Comparison of ENCODE assay signal across 16 mouse cellular contexts in genomic region chr4:15593816-15594430, GRCm38 (mm10).
DNase-seq lines count a peak whose midpoint lies in the region; ATAC-seq and TF ChIP-seq lines count a peak whose summit lies in the region.
"Had no signal": no experiment of that assay in that cellular context is flagged by ENCODE, and none has a peak within 500 bp of the region (broad histone marks: within the 10 kb centered on the region; RNA-seq: fewer than 3 reads in every experiment).

No protein-coding gene starts in this region.

- DNase-seq in brain, embryonic 14.5 days (ENCODE audit: low read depth): peak; percentile 59
- DNase-seq in T-cell, adult 2 months (ENCODE audit: low spot score): no peak
- no peak for DNase-seq in left cerebral cortex, adult 8-10 months (ENCODE audit: low spot score in 2 of 2)
- DNase-seq: gastrocnemius, adult 2 months; heart, adult 2 months; heart, postnatal 10 days; kidney, adult 9 months; spleen, adult 18-20 months; thymus, adult 18-20 months had no signal

- H3K4me3 ChIP-seq in intestine, embryonic 15.5 days (replicated peaks): no peak overlapping the region
- H3K4me3 ChIP-seq in intestine, postnatal 0 days (ENCODE audit: low read depth, low read length): no peak overlapping the region
- no peak overlapping the region for H3K4me3 ChIP-seq in forebrain, embryonic 16.5 days (replicated peaks; ENCODE audit: low read length)
- no peak overlapping the region for H3K4me3 ChIP-seq in neural tube, embryonic 12.5 days
- H3K4me3 ChIP-seq: erythroblast, embryonic 14.5 days; heart, adult 2 months had no signal

- H3K4me2 ChIP-seq in intestine, embryonic 15.5 days (replicated peaks): no peak overlapping the region
- H3K4me2 ChIP-seq in intestine, postnatal 0 days (replicated peaks; ENCODE audit: low read depth): no peak overlapping the region
- no peak overlapping the region for H3K4me2 ChIP-seq in forebrain, embryonic 16.5 days (ENCODE audit: low read length)
- no peak overlapping the region for H3K4me2 ChIP-seq in neural tube, embryonic 12.5 days (replicated peaks)

- H3K9me3 ChIP-seq in intestine, embryonic 15.5 days: no peaks in the 10 kb centered on the region
- no peaks in the 10 kb centered on the region for H3K9me3 ChIP-seq in intestine, postnatal 0 days (ENCODE audit: control insufficient read depth)
- no peaks in the 10 kb centered on the region for H3K9me3 ChIP-seq in forebrain, embryonic 16.5 days (ENCODE audit: control insufficient read depth, low read length)
- no peaks in the 10 kb centered on the region for H3K9me3 ChIP-seq in neural tube, embryonic 12.5 days

- H3K9ac ChIP-seq in intestine, embryonic 15.5 days: no peak overlapping the region
- H3K9ac ChIP-seq in intestine, postnatal 0 days (ENCODE audit: low read depth, low read length): no peak overlapping the region
- no peak overlapping the region for H3K9ac ChIP-seq in forebrain, embryonic 16.5 days (replicated peaks; ENCODE audit: low read depth, low read length)
- H3K9ac ChIP-seq in neural tube, embryonic 12.5 days: no peak overlapping the region

- 0 out of 2 replicates have a peak, but pooled peaks have one; percentile 28 for ATAC-seq in intestine, embryonic 15.5 days
- ATAC-seq in intestine, postnatal 0 days: no peak
- ATAC-seq in forebrain, embryonic 16.5 days: peak; percentile 64; the same call in 1 of the 2 replicates
- ATAC-seq in neural tube, embryonic 12.5 days (ENCODE audit: low FRiP score, low read depth): peak; percentile 61
- ATAC-seq: activated CD4-positive, CD25-positive, alpha-beta regulatory T cell, adult 4 months; CD4-positive, CD25-positive, alpha-beta regulatory T cell, adult 4 months had no signal

- WGBS in intestine, embryonic 15.5 days: 33% methylated on average over 3 of the region's 3 CpGs
- 32% methylated on average over 3 of the region's 3 CpGs for WGBS in intestine, postnatal 0 days
- 61% methylated on average over 3 of the region's 3 CpGs for WGBS in forebrain, embryonic 16.5 days
- 48% methylated on average over 3 of the region's 3 CpGs for WGBS in neural tube, embryonic 12.5 days

- no peak for TF ChIP-seq CTCF in intestine, postnatal 0 days (IDR thresholded peaks at IDR 0.05; ENCODE audit: low read depth)
- no peak for TF ChIP-seq CTCF in brain, embryonic 14.5 days (IDR thresholded peaks at IDR 0.05; ENCODE audit: borderline replicate concordance, extremely low read depth, insufficient read depth, insufficient read length)

- no peaks in the 10 kb centered on the region for H3K36me3 ChIP-seq in intestine, embryonic 15.5 days
- no peaks in the 10 kb centered on the region for H3K36me3 ChIP-seq in intestine, postnatal 0 days (ENCODE audit: control insufficient read depth, insufficient read depth)
- no peaks in the 10 kb centered on the region for H3K36me3 ChIP-seq in forebrain, embryonic 16.5 days (ENCODE audit: control insufficient read depth, insufficient read depth)
- H3K36me3 ChIP-seq in neural tube, embryonic 12.5 days: no peaks in the 10 kb centered on the region

- no peaks in the 10 kb centered on the region for H3K27me3 ChIP-seq in intestine, embryonic 15.5 days (replicated peaks)
- no peaks in the 10 kb centered on the region for H3K27me3 ChIP-seq in intestine, postnatal 0 days (replicated peaks; ENCODE audit: control insufficient read depth, insufficient read depth, low read length)
- H3K27me3 ChIP-seq in forebrain, embryonic 16.5 days (replicated peaks; ENCODE audit: control insufficient read depth, insufficient read depth, low read length): no peaks in the 10 kb centered on the region
- no peaks in the 10 kb centered on the region for H3K27me3 ChIP-seq in neural tube, embryonic 12.5 days (replicated peaks)

- H3K27ac ChIP-seq in intestine, embryonic 15.5 days: no peak overlapping the region
- no peak overlapping the region for H3K27ac ChIP-seq in intestine, postnatal 0 days (ENCODE audit: low read depth, low read length)
- no peak overlapping the region for H3K27ac ChIP-seq in forebrain, embryonic 16.5 days (ENCODE audit: low read length)
- no peak overlapping the region for H3K27ac ChIP-seq in neural tube, embryonic 12.5 days
- H3K27ac ChIP-seq: gastrocnemius, adult 2 months; heart, adult 2 months had no signal

- no peak for TF ChIP-seq POLR2A in brain, embryonic 14.5 days (IDR thresholded peaks at IDR 0.05; ENCODE audit: borderline replicate concordance, extremely low read depth, insufficient read depth, insufficient read length, poor library complexity, severe bottlenecking)

- H3K4me1 ChIP-seq in intestine, embryonic 15.5 days (replicated peaks): no peaks in the 10 kb centered on the region
- H3K4me1 ChIP-seq in intestine, postnatal 0 days (replicated peaks; ENCODE audit: control insufficient read depth, insufficient read depth, low read length): no peaks in the 10 kb centered on the region
- peaks cover 3% of the 10 kb centered on the region; the same call in 1 of the 2 replicates for H3K4me1 ChIP-seq in forebrain, embryonic 16.5 days (replicated peaks; ENCODE audit: control insufficient read depth, insufficient read depth, low read length)
- H3K4me1 ChIP-seq in neural tube, embryonic 12.5 days: no peaks in the 10 kb centered on the region
